Mouse (Mus musculus) testis, postnatal 10 days (tissue): ENCODE measurements around the gene Astl.

Experiments used
- DNase-seq: peaks from one replicate; pipeline ENCODE4 v3.0.0; 2021; ENCODE audit warnings: low spot score

Astl gene

DNA sequence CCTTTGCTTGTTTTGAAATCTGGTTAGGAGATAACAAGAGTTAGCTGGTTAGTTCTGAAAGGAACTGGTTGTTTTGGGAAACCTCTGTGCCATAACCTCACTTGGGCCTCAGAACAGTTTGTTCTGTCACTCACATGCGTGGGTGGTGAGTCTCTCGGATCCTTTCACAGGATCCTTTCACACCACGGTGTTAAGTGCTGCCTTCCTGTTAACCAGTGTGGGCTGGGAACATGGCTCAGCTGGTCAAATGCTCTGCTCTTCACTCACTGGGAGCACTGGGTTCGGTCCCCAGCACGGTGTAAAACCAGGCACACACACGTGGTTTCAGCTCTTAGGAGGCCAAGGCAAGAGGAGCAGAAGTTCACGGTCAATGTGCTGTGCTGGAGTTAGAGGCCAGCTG lies 14.0 kb upstream of the Astl start:
- no peak for DNase-seq

DNA sequence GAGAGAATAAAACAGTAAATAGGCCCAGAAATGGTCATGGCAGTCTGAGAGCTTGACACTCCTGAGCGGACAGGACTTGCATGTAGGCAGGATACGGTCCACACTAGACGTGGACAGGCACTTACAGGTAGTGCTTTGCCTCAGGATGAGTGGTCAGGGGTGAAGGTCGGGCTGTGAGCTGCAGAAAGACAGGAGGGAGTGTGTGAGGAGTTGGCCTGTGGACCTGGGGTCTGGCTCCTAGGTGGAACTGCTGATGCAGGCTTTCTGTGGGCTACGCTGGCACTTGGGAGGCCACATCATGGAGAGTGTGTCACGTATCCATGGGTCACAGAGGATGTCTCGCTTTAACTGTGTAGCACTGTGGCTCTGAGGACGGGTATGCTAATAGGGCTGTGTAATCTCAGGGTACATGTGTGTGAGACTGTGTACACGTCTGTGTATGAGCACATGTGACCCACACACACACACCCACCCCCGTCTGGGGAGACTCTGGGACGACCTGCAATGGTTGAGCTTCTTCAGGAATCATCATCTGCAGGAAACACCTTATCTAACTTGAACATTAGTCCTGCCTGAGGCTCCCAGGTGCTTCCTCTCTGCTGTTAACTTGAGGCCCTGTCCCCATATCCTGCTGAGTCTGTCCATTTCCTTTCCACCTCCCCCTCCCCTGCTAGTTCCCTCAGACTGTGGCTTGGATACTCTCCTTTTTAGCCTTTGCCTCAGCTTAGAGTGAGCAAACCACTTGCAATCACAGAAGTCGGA lies 10.2 kb upstream of the Astl start:
- no peak for DNase-seq

DNA sequence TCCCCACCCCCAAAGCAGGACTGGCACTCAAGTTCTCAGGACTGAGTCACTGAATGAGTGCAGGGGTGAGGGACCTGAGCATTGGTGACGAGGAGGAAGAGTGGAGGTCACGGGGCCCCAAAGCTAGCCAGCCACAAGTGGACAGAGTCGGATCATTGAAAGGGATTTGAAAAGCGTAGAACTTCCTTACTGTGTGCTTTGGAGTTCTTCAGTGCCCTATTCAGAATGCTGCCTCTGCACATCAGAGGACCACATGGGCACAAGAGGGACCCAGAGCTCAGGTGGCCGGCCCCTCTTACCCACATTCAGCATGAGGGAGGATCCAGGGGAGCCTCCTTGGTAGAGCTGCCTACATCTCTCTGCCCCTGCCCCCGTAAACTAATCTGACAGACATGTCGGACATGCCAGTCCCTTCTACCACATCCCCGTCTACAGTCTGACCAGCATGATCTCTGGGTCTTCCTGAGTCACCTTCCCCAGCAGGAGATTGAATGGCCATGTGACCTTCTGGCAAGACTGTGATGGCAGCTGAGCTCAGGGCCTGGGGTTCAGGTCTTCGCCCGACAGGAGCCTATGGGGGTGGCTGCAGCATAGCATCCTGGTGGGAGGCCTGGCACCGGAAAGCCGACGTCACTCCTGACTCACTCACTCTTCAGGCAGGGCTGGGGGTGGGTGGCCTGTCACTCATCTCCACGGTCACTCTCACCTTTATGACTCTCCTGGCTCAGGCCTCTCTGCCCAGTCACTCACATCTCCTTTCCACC lies 5.5 kb upstream of the Astl start:
- no peak for DNase-seq

DNA sequence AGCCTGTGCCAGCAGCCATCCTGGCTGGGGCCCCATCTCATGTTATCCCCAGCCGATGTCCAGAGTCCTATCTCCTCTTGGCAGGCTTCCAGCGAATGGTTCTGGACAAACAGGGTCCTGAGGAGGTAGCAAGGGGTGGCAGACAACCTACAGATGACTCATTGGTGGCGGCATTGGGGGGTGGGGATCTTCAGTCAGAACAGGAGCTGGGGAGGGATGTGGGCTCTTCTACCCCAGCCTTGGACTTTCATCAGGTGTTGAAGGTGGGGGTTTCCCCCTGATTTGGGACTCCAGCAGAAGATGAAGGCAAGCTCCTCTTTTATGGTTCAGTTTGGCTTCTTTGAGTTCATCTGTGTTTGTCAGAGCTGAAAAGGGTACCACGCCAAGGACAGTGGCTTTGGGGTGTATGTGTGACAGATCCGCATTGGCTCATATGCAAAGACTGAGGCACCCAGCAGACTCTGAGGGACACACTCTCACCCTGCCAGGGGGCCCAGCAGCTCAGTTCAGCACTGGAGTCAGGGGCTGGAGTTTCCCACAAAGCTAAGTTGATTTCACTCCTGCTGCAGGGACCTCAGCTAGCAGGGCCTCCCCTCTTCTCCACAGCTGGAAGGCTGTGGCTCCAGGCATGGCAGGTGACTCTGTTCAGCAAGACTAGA lies 4.4 kb upstream of the Astl start:
- no peak for DNase-seq

DNA sequence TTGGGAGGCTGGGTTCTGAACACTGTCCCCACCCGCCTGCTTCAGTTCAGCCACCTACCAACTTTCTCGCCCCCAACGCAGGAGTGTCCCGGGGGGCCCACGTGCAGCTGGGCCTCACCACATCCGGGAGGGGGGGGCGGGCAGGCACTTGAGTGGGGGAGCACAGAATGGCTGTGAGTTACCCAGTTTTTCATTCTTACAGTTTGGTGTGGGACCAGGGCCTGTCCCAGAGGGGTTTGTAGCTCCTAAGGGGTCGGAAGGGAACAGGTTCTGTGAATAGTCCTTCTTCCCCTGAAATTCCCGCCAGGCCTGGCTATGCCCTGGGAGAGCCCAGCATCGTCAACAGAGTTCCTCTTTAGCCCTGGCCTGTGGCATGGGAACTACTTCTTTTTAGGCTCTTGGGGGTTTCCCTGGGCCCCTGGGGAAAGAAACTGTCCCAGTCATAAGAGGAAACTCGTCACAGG lies 3.3 kb upstream of the Astl start:
- DNase-seq: no peak

DNA sequence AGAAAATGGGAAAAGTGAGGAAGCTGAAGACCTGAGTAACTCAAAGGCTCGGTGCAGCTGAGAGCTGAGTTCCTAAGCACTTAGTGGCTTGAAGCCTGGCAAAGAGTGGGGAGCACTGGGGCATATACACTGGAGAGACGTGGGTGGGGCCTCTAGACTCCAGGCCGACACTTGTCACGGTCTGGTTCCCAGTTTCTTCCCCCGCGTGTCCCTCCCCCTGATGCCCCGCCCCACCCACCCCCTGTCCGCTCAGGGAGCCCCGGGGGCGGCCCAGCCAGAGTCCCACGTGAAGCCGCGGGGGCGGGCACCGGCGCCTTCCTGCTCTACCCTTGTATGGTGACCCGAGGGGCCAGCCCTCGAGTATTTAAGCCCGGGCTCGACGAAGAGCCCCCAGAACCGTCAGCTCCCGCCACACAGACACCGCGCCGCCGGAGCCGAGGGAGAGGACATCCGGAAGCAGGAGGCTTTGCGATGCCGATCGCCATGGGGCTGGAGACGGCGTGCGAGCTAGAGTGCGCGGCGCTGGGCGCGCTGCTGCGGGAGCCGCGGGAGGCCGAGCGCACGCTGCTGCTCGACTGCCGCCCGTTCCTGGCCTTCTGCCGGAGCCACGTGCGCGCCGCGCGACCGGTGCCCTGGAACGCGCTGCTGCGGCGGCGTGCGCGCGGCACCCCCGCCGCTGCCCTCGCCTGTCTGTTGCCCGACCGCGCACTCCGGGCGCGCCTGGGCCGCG lies 2.5 kb upstream of the Astl start, which contains the start of gene Dusp2:
Gene Dusp2 (plus strand): TSS at position 393 of the 730 bp plus-strand sequence.
- DNase-seq: peak; percentile 69

DNA sequence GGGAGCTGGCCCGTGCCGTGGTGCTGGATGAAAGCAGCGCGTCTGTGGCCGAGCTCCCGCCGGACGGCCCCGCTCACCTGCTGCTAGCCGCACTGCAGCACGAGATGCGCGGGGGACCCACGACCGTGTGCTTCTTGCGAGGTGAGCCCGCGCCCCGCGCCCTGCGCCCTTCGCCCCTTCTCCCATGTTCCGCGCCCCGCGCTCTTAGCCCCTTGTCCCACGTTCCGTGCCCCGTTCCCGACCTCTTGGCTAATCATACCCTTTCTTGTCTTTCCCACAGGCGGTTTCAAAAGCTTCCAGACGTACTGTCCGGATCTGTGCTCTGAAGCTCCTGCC lies 2.0 kb upstream of the Astl start:
- DNase-seq: no peak

- DNase-seq: no peak
Measured at GRCm38 (mm10) chr2:127336885-127337284, 1.6 kb upstream of the Astl start.

GRCm38 (mm10) chr2:127337531-127337930 lies 908 bp upstream of the Astl start:
- DNase-seq: no peak

GRCm38 (mm10) chr2:127338012-127338411 lies 427 bp upstream of the Astl start:
- DNase-seq: no peak

DNA sequence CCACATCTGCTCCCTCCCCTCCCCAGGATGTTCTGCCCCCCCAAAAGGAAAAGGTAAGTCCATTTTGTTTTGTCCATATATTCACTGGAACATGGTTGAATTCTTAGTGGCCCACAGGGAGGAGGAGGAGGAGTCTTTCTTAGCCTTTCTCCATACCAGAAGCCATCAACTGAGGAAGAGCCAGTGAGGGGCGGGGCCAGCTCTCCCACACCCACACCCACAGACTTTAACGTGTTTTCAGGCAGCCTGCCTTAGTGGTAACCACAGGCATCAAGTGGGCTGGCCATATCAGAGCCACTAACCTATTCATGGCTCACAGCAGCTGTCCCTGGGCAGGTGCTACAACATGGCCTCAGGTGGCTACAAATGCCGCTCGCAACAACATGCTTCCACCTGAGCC lies 394 bp downstream of the Astl start:
- no peak for DNase-seq

GRCm38 (mm10) chr2:127339262-127339661 lies 823 bp downstream of the Astl start:
- DNase-seq: no peak

DNA sequence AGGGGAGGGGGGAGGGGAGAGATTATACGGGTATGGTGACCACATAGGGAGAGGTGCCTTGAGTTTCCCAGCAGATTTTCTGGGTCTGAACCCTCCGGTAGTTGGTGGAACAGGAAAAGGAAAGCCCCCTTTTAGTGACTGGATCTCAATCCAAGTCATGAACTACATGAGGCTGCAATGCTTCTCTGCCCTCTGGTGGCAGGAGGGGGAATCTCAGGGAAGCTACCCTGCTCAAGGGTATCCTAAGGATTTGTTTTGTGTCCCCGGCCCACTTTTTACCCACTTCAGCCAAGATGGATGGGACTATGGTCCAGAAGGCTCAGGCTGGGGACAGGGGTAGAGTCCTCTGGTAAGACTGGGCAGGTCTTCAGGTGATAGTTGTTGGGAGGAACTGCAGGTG lies 2.7 kb downstream of the Astl start:
- peak; percentile 79 for DNase-seq

- DNase-seq: no peak
Measured at GRCm38 (mm10) chr2:127346334-127346733, 7.9 kb downstream of the Astl start.

DNA sequence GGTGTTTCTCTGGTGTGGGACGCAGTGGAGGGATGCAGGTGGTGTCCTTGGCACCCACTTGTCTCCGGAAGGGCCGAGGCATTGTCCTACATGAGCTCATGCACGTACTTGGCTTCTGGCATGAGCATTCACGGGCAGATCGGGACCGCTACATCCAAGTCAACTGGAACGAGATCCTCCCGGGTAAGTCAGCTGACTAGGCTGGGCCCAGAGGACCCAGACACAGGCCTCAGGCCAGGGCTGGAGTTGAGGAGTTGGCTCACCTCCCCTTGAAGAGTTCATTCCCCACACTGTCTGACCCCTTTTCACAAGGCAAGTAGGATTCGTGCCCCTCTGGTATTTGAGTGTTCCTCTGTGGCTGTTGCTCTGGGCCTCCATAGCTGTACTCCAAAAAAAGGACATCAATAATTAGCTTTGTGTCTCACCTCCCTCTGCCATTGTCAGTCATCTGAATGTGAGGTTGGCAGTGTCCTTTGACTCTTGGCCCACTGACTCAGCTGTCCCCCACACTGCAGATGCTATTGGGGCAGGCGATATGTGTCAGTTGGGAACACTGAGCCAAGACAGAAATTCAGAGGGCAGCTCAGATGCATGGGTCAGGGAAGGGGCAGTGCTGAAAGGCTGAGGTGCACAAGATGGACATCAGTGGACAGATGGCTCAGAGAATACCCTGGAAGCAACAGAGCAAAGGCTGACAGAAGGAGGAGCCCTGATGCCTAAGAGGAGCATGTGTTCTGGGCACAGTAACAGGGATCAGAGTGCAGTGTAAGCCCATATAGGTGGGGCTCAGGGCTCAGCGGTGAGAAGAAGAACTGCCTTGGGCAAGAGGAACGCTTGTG lies 8.9 kb downstream of the Astl start:
- no peak for DNase-seq

DNA sequence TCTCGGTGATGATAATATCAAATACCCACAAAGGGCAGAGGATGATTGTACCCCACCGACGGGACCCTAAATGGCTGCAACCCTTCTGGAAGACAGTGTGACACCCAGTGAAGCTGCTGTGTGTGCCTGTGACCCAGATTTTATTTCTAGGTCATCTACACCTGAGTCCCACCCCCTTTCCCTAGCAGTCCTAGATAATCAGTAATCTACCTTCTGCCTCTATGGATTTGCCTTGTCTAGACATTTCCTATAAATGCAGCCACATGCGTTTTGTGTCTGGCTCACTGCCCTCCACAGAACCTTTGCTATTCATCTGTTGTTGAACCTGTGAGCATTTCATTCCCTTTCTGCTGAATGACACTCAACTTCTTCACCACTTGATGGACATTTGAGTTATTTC lies 15.4 kb downstream of the Astl start:
- no peak for DNase-seq

DNA sequence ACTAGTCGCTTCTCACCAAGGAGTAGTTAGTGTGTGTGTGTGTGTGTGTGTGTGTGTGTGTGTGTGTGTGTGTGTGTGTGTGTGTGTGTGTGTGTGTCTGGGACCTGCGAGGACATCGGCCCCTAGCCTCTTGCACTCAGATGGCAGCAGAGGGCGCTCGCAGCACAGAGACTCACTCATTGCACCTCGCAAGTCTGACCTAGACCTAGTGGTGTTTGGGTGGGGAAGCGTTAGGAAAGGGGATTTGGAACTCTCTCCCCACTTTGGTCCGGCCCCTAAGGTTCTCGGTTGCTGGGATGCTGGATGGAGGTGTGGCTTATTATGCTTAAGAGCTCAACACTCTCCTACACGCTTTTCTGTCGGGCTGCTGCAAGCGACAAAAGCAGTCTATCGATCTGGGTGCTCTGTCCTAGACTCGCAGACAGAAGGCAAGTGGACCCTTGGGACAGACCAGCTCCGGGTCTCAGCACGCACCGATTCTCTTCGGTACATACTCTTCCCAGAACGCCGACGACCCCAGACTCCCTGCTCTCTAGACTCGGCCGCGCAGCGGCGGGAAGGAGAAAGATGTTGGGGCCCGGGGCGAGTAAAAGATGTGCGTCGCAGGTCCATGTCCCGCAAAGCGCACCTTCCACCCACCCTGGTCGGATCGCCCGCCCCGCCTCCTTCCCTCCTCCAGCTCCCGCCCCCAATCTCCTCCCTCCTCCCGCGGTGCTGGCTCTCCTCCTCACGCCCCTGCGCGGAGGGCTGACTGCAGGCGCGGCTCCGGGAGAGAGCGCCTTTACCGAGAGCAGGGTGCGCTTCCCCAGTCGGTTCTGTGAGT lies 24.2 kb downstream of the Astl start, which contains the start of gene Adra2b:
Gene Adra2b (plus strand): TSS at position 750 of the 823 bp plus-strand sequence.
- DNase-seq: peak; percentile 92

DNA sequence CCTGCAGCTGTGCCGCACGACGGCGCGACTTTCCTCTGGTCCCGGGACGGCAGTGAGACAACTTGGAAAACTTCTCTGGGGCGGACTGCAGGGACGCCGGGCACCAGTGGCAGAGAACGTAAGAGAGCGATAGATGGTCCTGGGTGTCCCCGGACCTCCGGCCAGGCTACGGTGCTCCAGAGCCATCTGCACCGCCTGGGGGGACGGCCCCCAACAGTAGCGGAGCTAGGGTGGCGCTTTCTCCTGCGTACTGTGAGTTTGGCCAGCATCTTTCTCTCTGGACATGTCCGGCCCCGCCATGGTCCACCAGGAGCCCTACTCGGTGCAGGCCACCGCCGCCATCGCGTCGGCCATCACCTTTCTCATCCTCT lies 24.8 kb downstream of the Astl start:
- DNase-seq: no peak

GRCm38 (mm10) chr2:127363696-127364095 lies 25.3 kb downstream of the Astl start:
- no peak for DNase-seq

DNA sequence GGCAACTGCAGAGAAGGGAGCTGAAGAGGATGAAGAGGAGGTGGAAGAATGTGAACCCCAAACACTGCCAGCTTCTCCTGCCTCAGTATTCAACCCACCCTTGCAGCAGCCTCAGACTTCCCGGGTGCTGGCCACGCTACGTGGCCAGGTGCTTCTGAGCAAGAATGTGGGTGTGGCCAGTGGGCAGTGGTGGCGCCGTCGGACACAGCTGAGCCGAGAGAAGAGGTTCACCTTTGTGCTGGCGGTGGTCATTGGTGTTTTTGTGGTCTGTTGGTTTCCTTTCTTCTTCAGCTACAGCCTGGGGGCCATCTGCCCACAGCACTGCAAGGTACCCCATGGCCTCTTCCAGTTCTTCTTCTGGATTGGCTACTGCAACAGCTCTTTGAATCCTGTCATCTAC lies 26.0 kb downstream of the Astl start:
- DNase-seq: no peak
